Mouse (Mus musculus) heart, postnatal 0 days (tissue): ENCODE results near the gene Tdgf1. TPM values are rescaled to one million over a fixed set of nuclear protein-coding genes. Genes with fewer than 3 reads are reported as not detected.

Experiments used
- ATAC-seq: fragments of 200-750 bp; cut with Nextera tagmentation; 2 replicates; pipeline ENCODE4 v1.8.0; 2017; ENCODE audit warnings: low read depth, moderate number of reproducible peaks, moderate library complexity; ENCODE audit not compliant: insufficient read depth
- DNase-seq: peaks from one replicate; pipeline ENCODE4 v3.0.0-alpha.2; 2016; ENCODE audit warnings: low spot score
- H3K27ac ChIP-seq: fragments of 300-500 bp; sonication (generic); 2 replicates; pipeline ENCODE4 v1.5.1; 2014; ENCODE audit warnings: low read depth, mild to moderate bottlenecking
- H3K27me3 ChIP-seq: fragments of 300-500 bp; sonication (generic); 2 replicates; pipeline ENCODE4 v1.6.1; 2014; ENCODE audit warnings: low read length, mixed read lengths; ENCODE audit not compliant: control insufficient read depth, insufficient read depth
- H3K36me3 ChIP-seq: fragments of 300-500 bp; sonication (generic); replicated peaks from 2 replicates; pipeline ENCODE4 v1.6.1; 2014; ENCODE audit warnings: low read length, mixed read lengths; ENCODE audit not compliant: control insufficient read depth, insufficient read depth
- H3K4me1 ChIP-seq: fragments of 300-500 bp; sonication (generic); 2 replicates; pipeline ENCODE4 v1.6.1; 2014; ENCODE audit warnings: antibody characterized with exemption; ENCODE audit not compliant: control insufficient read depth, insufficient read depth
- H3K4me2 ChIP-seq: fragments of 300-500 bp; sonication (generic); 2 replicates; pipeline ENCODE4 v1.6.1; 2014; ENCODE audit warnings: low read depth, mild to moderate bottlenecking, low read length, moderate library complexity
- H3K4me3 ChIP-seq: fragments of 300-500 bp; sonication (generic); 2 replicates; pipeline ENCODE4 v1.5.1; 2014; ENCODE audit warnings: low read depth, low read length
- H3K9ac ChIP-seq: fragments of 300-500 bp; sonication (generic); replicated peaks from 2 replicates; pipeline ENCODE4 v1.6.1; 2014; ENCODE audit warnings: low read depth, low read length, mixed read lengths
- H3K9me3 ChIP-seq: fragments of 300-500 bp; sonication (generic); replicated peaks from 2 replicates; pipeline ENCODE4 v1.6.1; 2016; ENCODE audit warnings: low read length; ENCODE audit not compliant: control insufficient read depth
- CTCF ChIP-seq: IDR thresholded peaks from 2 replicates; pipeline ENCODE4 v1.5.1; 2016; ENCODE audit warnings: antibody characterized with exemption, control low read depth, low read depth
- EP300 ChIP-seq: IDR thresholded peaks from 2 replicates; pipeline ENCODE4 v1.6.1; 2016; ENCODE audit warnings: antibody characterized with exemption, low read depth
- whole genome bisulfite sequencing: fragments of 180-500 bp; shearing (Covaris S2); extraction: QIAGEN DNeasy Blood & Tissue Kit; methylation state at CpG from one replicate; pipeline ENCODE4 v1.1.7; 2014; 5-methylcytosine and 5-hydroxymethylcytosine counted together
- polyA plus RNA-seq: library from polyadenylated mRNA; unstranded; fragments of >200 nt; fragmentation: Nextera tagmentation; extraction: Ambion mirVana; gene quantifications from 2 replicates; pipeline ENCODE4 v1.2.1, GENCODE M21; 2015
- total RNA-seq: library from RNA; depleted of rRNA; stranded (reverse); fragments of >200 nt; gene quantifications from 2 replicates; pipeline ENCODE4 v1.2.3, GENCODE M21; 2014; ENCODE audit warnings: low replicate concordance

The Tdgf1 gene
- total and polyA plus RNA-seq, 2 experiments from 2014 or later = not detected

DNA sequence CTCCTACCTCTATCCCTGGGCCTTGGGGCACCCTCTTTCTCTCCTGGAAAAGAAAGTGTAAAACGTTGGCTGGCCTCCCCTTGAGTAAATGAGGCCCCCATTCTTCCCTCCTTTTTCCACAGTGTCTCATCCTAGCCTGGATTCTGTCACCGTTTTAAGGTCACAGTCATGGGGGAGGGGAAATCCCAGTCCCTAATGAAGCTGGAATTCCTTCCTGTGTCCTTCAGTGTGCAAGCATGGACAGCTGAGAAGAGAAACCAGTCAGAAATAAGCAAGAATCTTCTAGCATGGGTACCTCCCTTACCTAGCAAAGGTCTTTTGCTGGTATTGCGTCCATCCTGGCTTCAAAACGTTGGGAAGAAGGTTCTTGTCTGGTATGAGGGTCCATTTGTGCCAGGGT lies 43.2 kb upstream of the Tdgf1 start:
- Histone ChIP-seq H3K27me3 (no peaks in the 10 kb centered on the region), H3K4me1 (0 out of 2 replicates have a peak, but pooled peaks cover 6% of the 10 kb centered on the region), H3K4me2 (no peak overlapping the region), H3K27ac (no peak overlapping the region), H3K9me3 (no peaks in the 10 kb centered on the region; the same call in 1 of the 2 replicates), H3K36me3 (no peaks in the 10 kb centered on the region), H3K9ac (no peak overlapping the region), H3K4me3 (no peak overlapping the region)
- no peak for DNase-seq
- 39% methylated on average over 4 of the region's 4 CpGs for WGBS
- no peak for ATAC-seq
- TF ChIP-seq EP300 (no peak), CTCF (no peak)

DNA sequence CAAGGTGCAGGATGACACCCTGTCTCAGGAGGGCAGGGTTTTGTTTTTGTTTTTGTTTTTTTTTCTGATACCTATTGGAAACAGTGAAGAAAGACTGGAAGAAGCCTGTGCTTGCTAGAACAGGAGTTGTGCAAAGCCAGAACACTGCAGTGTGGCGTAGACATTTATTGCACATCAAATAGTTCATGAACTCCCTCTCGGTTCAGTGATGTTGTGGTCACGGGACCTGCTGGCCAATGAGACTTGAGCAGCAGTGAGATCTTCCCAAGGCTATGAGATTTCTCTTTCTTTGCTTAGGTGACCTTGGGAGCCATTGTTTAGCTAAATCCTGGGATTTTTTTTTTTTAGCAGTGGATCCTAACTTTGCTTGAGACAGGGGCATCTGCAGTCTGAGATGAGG lies 42.1 kb upstream of the Tdgf1 start:
- WGBS = 71% methylated on average over 3 of the region's 3 CpGs
- H3K27me3 ChIP-seq = no peaks in the 10 kb centered on the region
- TF ChIP-seq CTCF (no peak), EP300 (no peak)
- H3K4me2 ChIP-seq = no peak overlapping the region
- no peaks in the 10 kb centered on the region for H3K36me3 ChIP-seq
- no peak overlapping the region for H3K9ac ChIP-seq
- no peak overlapping the region for H3K4me3 ChIP-seq
- 0 out of 2 replicates have a peak, but pooled peaks cover 6% of the 10 kb centered on the region for H3K4me1 ChIP-seq
- no peak overlapping the region for H3K27ac ChIP-seq
- ATAC-seq (no peak), DNase-seq (no peak)
- no peaks in the 10 kb centered on the region; the same call in 1 of the 2 replicates for H3K9me3 ChIP-seq

DNA sequence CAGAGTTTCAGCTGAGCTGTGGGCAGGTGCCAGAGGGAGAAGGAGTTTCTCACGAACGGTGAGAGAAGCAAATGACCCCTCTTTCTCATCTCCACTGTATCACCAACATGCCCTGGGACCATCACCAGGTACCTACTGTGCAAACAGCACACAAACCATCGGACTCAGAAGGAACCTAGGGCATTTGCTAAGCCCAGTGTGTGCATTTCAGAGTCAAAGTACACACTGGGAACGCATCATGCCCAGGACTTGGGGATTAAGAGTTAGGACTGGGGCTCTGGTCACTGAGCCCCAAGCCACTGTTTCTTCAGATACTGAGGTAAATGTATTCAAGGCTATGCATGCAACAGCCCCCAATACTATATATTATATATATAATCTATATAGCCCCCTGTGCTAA lies 41.4 kb upstream of the Tdgf1 start:
- DNase-seq (no peak), ATAC-seq (no peak)
- no peak overlapping the region for H3K9ac ChIP-seq
- no peak overlapping the region for H3K4me3 ChIP-seq
- no peaks in the 10 kb centered on the region; the same call in 1 of the 2 replicates for H3K9me3 ChIP-seq
- H3K4me1 ChIP-seq = 0 out of 2 replicates have a peak, but pooled peaks cover 6% of the 10 kb centered on the region
- 0 out of 2 replicates have a peak, but pooled peaks cover 3% of the 10 kb centered on the region for H3K36me3 ChIP-seq
- 62% methylated on average over 4 of the region's 4 CpGs for WGBS
- no peaks in the 10 kb centered on the region for H3K27me3 ChIP-seq
- no peak for TF ChIP-seq EP300
- TF ChIP-seq CTCF = no peak
- no peak overlapping the region for H3K27ac ChIP-seq
- H3K4me2 ChIP-seq = no peak overlapping the region

DNA sequence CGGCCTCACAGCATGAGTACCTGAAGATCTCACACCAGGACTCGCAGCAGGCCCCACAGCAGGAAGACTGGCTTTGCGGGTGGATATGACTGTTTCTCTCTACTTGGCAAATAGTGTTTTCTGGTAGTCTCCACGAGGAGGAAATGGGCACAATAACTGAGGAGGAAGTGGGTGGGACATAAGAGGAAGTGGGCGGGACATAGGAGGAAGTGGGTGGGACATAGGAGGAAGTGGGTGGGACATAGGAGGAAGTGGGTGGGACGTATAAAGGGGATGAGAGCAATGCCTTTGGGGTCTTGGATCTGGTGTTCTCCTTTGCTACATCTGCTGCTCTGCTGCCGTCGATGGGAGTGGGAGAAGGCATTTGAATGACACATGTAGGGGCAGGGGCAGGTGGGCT lies 40.0 kb upstream of the Tdgf1 start:
- WGBS = 76% methylated on average over 8 of the region's 8 CpGs
- DNase-seq = no peak

DNA sequence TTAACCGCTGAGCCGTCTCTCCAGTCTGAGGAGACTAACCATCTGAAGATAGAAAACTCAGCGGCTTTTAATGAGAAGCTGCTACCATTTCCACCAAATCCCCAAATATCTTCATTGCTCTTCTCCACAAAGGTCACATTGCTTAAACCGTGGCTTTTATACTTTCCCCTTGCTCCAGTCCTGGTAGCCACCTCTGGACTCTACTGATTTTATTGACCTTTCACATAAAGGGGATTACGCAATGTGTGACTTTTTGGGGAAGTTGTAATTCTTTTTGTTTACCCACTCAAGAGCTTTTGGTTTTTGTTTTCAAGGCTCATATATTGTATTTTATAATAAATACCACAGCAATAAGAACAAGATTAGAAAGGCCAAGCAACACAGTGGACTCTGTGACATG lies 39.6 kb upstream of the Tdgf1 start:
- no peak overlapping the region for H3K4me2 ChIP-seq
- H3K4me3 ChIP-seq = no peak overlapping the region
- TF ChIP-seq CTCF (no peak), EP300 (no peak)
- H3K4me1 ChIP-seq = 0 out of 2 replicates have a peak, but pooled peaks cover 6% of the 10 kb centered on the region
- no peak overlapping the region for H3K9ac ChIP-seq
- no peak for DNase-seq
- 0 out of 2 replicates have a peak, but pooled peaks cover 3% of the 10 kb centered on the region for H3K36me3 ChIP-seq
- H3K9me3 ChIP-seq = no peaks in the 10 kb centered on the region; the same call in 1 of the 2 replicates
- no peak for ATAC-seq
- 94% methylated on average over 5 of the region's 5 CpGs for WGBS
- no peaks in the 10 kb centered on the region for H3K27me3 ChIP-seq
- H3K27ac ChIP-seq = no peak overlapping the region

More for the DNA sequence above, 40.0 kb upstream of the Tdgf1 start:
- Histone ChIP-seq H3K9me3 (no peaks in the 10 kb centered on the region; the same call in 1 of the 2 replicates), H3K4me3 (no peak overlapping the region), H3K36me3 (0 out of 2 replicates have a peak, but pooled peaks cover 3% of the 10 kb centered on the region), H3K4me1 (0 out of 2 replicates have a peak, but pooled peaks cover 6% of the 10 kb centered on the region), H3K27ac (no peak overlapping the region), H3K4me2 (no peak overlapping the region), H3K9ac (no peak overlapping the region), H3K27me3 (no peaks in the 10 kb centered on the region)
- no peak for TF ChIP-seq EP300
- TF ChIP-seq CTCF = no peak
- ATAC-seq = no peak

DNA sequence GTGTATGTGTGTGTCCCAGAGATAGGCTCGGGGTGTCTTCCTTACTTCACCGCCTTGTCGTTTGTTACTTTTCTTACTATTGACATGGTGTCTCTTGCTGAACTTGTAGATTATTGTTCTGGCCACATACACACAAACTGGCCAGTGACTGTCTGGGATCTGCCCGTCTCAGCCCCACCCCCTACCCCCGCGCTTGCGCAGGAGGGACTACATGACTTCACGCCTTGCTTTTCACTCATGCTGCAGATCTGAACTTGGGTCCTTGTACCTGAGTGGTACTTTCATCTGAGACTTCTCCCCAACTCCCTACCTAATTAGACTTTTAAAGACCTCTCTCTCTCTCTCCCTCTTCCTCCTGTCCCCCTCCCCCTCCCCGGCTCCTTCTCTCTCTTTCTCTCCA lies 38.1 kb upstream of the Tdgf1 start:
- no peak overlapping the region for H3K27ac ChIP-seq
- no peak overlapping the region for H3K4me3 ChIP-seq
- H3K9me3 ChIP-seq = no peaks in the 10 kb centered on the region; the same call in 1 of the 2 replicates
- H3K27me3 ChIP-seq = no peaks in the 10 kb centered on the region
- 0 out of 2 replicates have a peak, but pooled peaks cover 3% of the 10 kb centered on the region for H3K4me1 ChIP-seq
- no peak overlapping the region for H3K4me2 ChIP-seq
- H3K9ac ChIP-seq = no peak overlapping the region
- ATAC-seq = no peak
- no peak for DNase-seq
- TF ChIP-seq EP300 = no peak
- TF ChIP-seq CTCF = no peak
- H3K36me3 ChIP-seq = 0 out of 2 replicates have a peak, but pooled peaks cover 3% of the 10 kb centered on the region
- WGBS = 96% methylated on average over 9 of the region's 9 CpGs
